Mouse (Mus musculus) limb, embryonic 12.5 days (tissue): ENCODE measurements around the gene Tnfsfm13. TPM values are rescaled to one million over a fixed set of nuclear protein-coding genes. Genes with fewer than 3 reads are reported as not detected.
"Not testable (repeated sequence)": the region's sequence is repeated elsewhere in the genome, so short reads cannot be mapped to it uniquely, and the experiment has no call there.

Experiments
- ATAC-seq: fragments of 200-750 bp; cut with Nextera tagmentation; 2 replicates; pipeline ENCODE4 v1.8.0; 2017; ENCODE audit warnings: low read depth, moderate TSS enrichment; ENCODE audit not compliant: insufficient number of reproducible peaks, insufficient read depth, low FRiP score, low TSS enrichment
- H3K27ac ChIP-seq: fragments of 300-500 bp; sonication (generic); 2 replicates; pipeline ENCODE4 v1.5.1; 2016; ENCODE audit warnings: mild to moderate bottlenecking, moderate library complexity
- H3K27me3 ChIP-seq: fragments of 300-500 bp; sonication (generic); 2 replicates; pipeline ENCODE4 v1.6.1; 2016; ENCODE audit warnings: mild to moderate bottlenecking, moderate library complexity
- H3K36me3 ChIP-seq: fragments of 300-500 bp; sonication (generic); 2 replicates; pipeline ENCODE4 v1.6.1; 2016; ENCODE audit warnings: mild to moderate bottlenecking, moderate library complexity
- H3K4me1 ChIP-seq: fragments of 300-500 bp; sonication (generic); replicated peaks from 2 replicates; pipeline ENCODE4 v1.6.1; 2016
- H3K4me2 ChIP-seq: fragments of 300-500 bp; sonication (generic); 2 replicates; pipeline ENCODE4 v1.6.1; 2016; ENCODE audit warnings: mild to moderate bottlenecking, moderate library complexity
- H3K4me3 ChIP-seq: fragments of 300-500 bp; sonication (generic); replicated peaks from 2 replicates; pipeline ENCODE4 v1.5.1; 2016; ENCODE audit warnings: mild to moderate bottlenecking
- H3K9ac ChIP-seq: fragments of 300-500 bp; sonication (generic); replicated peaks from 2 replicates; pipeline ENCODE4 v1.6.1; 2016; ENCODE audit warnings: mild to moderate bottlenecking, moderate library complexity
- H3K9me3 ChIP-seq: fragments of 300-500 bp; sonication (generic); 2 replicates; pipeline ENCODE4 v1.6.1; 2016; ENCODE audit warnings: mild to moderate bottlenecking, moderate library complexity
- WGBS: fragments of 180-500 bp; shearing (Covaris S2); methylation state at CpG from one replicate; pipeline ENCODE4 v1.1.7; 2016; 5-methylcytosine and 5-hydroxymethylcytosine counted together
- polyA plus RNA-seq: library from polyadenylated mRNA; unstranded; fragments of >200 nt; fragmentation: Nextera tagmentation; extraction: Ambion mirVana; gene quantifications from 2 replicates; pipeline ENCODE4 v1.2.1, GENCODE M21; 2016

The Tnfsfm13 gene
- 1.7 TPM in 2 replicates for polyA plus RNA-seq

DNA sequence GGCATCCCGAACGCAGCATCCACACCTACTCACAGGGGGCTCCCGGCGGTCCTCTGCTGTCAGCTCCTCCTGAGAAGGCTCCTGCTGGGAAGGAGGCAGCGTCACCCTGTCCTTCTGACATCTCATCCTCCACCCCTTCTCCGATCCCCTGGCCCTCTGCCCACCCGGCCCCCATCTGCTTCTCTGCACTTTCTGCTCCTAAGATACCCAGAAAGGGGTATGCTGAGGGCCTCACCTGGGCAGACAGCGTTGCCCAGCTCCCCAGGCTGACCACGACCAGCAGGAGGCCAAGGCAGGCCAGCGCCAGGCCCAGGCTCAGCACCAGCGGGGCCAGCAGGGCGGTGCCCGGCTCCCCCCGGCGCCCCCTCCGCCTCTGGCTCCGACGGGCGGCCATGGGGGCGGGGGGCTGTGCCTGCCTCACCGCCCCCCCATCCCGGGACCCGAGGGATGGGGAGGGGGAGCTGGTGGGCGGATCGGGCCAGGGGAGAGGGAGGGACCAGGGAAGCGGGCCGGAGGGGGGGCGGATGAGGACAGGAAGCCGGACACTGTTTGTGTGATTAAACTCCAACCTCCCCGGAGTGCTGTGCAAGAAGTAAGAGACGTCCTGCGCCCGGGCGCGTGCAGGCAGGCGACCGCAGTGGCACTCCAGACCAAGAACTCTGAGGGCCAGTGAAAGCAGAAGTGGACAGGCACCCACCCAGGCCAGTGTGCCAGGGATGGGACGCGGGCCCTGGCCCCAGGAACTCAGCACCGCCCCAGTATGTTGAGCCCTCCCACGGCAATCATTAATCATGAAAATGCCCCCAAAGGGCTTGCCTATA lies at the start of gene Tnfsfm13, which contains the start of gene Tnfsf12:
Gene Tnfsfm13 (minus strand): TSS at position 738 of the 821 bp plus-strand sequence.
Gene Tnfsf12 (minus strand): TSS at position 489 of the 821 bp plus-strand sequence.
- Histone ChIP-seq H3K9me3 (no peaks in the 10 kb centered on the region), H3K4me3 (peak within 1 kb of the TSS; percentile 59), H3K4me2 (peak within 1 kb of the TSS; percentile 92), H3K9ac (peak within 1 kb of the TSS; percentile 82), H3K27ac (peak within 1 kb of the TSS; percentile 86), H3K36me3 (no peaks in the 10 kb centered on the region), H3K4me1 (peaks cover 12% of the 10 kb centered on the region), H3K27me3 (no peaks in the 10 kb centered on the region)
- WGBS: 2% methylated on average over 37 of the region's 41 CpGs
- 0 out of 2 replicates have a peak, but pooled peaks have one; percentile 61 for ATAC-seq

DNA sequence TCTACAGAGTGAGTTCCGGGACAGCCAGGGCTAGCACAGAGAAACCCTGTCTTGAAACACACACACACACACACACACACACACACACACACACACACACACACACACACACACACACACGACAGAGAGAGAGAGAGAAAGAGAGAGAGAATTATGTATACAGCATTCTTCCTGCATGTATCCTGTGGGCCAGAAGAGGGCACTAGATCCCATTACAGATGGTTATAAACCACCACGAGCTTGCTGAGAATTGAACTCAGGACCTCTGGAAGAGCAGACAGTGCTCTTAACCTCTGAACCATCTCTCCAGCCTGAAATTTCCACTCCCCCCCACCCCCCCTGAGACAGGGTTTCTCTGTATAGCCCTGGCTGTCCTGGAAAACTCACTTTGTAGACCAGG lies 35.5 kb upstream of the Tnfsfm13 start:
- not testable (repeated sequence) for H3K27ac ChIP-seq, H3K9ac ChIP-seq, H3K4me1 ChIP-seq, H3K4me3 ChIP-seq, H3K27me3 ChIP-seq, H3K4me2 ChIP-seq, ATAC-seq, H3K9me3 ChIP-seq
- H3K36me3 ChIP-seq: peaks cover 37% of the 10 kb centered on the region
- WGBS: 89% methylated on average over 2 of the region's 3 CpGs

- Histone ChIP-seq H3K4me3 (no peak overlapping the region), H3K27ac (no peak overlapping the region), H3K36me3 (peaks cover 14% of the 10 kb centered on the region), H3K4me1 (no peaks in the 10 kb centered on the region), H3K4me2 (no peak overlapping the region), H3K9ac (no peak overlapping the region), H3K27me3 (no peaks in the 10 kb centered on the region), H3K9me3 (no peaks in the 10 kb centered on the region)
- no peak for ATAC-seq
- 20% methylated on average over 3 of the region's 3 CpGs for WGBS
Measured at GRCm38 (mm10) chr11:69729063-69729462, 33.2 kb upstream of the Tnfsfm13 start.

GRCm38 (mm10) chr11:69725951-69726350 lies 30.1 kb upstream of the Tnfsfm13 start:
- no peak overlapping the region for H3K4me2 ChIP-seq
- ATAC-seq: no peak
- H3K36me3 ChIP-seq: no peaks in the 10 kb centered on the region
- no peak overlapping the region for H3K9ac ChIP-seq
- H3K27me3 ChIP-seq: no peaks in the 10 kb centered on the region
- H3K4me3 ChIP-seq: no peak overlapping the region
- no peaks in the 10 kb centered on the region for H3K4me1 ChIP-seq
- WGBS: 30% methylated on average over 5 of the region's 5 CpGs
- H3K27ac ChIP-seq: no peak overlapping the region
- H3K9me3 ChIP-seq: no peaks in the 10 kb centered on the region

DNA sequence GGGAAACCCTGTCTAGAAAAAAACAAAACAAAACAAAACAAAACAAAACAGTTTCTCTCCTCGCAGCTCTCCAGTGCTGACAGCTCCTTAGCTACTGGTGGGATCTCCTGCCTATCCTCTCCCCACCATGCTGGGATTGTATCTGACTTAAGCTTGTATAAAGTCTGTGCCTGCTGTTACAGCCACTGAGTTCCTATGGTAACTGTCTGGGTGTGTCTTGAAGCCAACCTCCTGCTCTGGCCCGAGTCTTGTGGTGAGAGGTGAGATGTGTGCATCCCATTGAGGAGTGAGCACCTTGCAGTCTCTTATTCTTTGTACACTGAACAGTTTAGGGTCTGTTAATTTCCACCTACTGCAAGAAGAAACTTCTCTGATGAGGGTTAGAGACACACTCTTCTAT lies 27.2 kb upstream of the Tnfsfm13 start:
- Histone ChIP-seq H3K27ac (no peak overlapping the region), H3K4me2 (no peak overlapping the region), H3K4me1 (0 out of 2 replicates have a peak, but pooled peaks cover 4% of the 10 kb centered on the region), H3K4me3 (no peak overlapping the region), H3K27me3 (no peaks in the 10 kb centered on the region), H3K9ac (no peak overlapping the region), H3K36me3 (no peaks in the 10 kb centered on the region), H3K9me3 (no peaks in the 10 kb centered on the region)
- 45% methylated on average over 2 of the region's 2 CpGs for WGBS
- no peak for ATAC-seq

- 71% methylated on average over 6 of the region's 6 CpGs for WGBS
- Histone ChIP-seq H3K27me3 (no peaks in the 10 kb centered on the region), H3K4me1 (peaks cover 7% of the 10 kb centered on the region), H3K4me2 (no peak overlapping the region), H3K4me3 (no peak overlapping the region), H3K9me3 (no peaks in the 10 kb centered on the region), H3K36me3 (no peaks in the 10 kb centered on the region), H3K9ac (no peak overlapping the region), H3K27ac (no peak overlapping the region)
- ATAC-seq: no peak
Measured at GRCm38 (mm10) chr11:69720852-69721251, 25.0 kb upstream of the Tnfsfm13 start.

DNA sequence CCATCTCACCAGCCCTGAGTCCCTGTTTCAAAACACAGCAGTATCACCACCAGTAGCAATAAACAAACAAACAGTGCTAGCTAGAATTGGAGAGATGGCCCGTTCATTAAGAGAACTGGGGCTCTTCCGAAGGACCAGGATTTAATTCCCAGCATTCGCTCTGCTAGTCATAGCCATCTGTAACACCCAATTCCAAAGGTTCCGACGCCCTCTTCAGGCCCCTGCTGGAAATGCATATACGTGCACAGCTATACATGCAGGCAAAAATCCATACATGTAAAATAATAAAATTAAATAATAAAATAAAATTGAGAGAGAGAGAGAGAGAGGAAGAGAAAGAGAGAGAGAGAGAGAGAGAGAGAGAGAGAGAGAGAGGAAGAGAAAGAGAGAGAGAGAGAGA lies 23.5 kb upstream of the Tnfsfm13 start:
- Histone ChIP-seq H3K4me3 (no peak overlapping the region), H3K4me1 (peaks cover 15% of the 10 kb centered on the region), H3K9me3 (no peaks in the 10 kb centered on the region; the same call in 1 of the 2 replicates), H3K4me2 (no peak overlapping the region), H3K36me3 (no peaks in the 10 kb centered on the region), H3K27ac (no peak overlapping the region), H3K9ac (no peak overlapping the region), H3K27me3 (no peaks in the 10 kb centered on the region)
- WGBS: 68% methylated on average over 6 of the region's 6 CpGs
- no peak for ATAC-seq

DNA sequence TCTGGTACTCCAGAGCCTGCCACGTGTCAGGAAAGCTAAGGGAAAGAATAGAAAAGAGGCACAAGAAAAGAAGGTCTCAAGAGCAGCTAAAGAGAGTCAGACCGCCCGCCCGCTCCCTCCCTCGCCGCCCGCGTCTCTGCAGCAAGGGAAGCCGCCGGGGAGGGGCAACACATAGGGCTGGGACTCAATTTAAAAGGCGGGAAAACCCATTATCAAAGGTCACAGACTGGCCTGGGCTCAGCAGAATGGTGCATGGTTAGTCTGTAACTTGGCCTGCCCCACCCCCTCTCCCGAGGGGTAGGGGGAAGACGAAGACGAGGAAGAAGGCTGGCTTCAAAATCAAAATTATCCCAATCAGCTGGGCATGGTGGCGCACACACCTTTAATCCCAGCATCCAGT lies 22.8 kb upstream of the Tnfsfm13 start:
- Histone ChIP-seq H3K4me2 (no peak overlapping the region), H3K9me3 (no peaks in the 10 kb centered on the region; the same call in 1 of the 2 replicates), H3K27me3 (no peaks in the 10 kb centered on the region), H3K36me3 (no peaks in the 10 kb centered on the region), H3K9ac (no peak overlapping the region), H3K27ac (no peak overlapping the region), H3K4me3 (no peak overlapping the region), H3K4me1 (peaks cover 17% of the 10 kb centered on the region)
- 26% methylated on average over 15 of the region's 15 CpGs for WGBS
- ATAC-seq: no peak

DNA sequence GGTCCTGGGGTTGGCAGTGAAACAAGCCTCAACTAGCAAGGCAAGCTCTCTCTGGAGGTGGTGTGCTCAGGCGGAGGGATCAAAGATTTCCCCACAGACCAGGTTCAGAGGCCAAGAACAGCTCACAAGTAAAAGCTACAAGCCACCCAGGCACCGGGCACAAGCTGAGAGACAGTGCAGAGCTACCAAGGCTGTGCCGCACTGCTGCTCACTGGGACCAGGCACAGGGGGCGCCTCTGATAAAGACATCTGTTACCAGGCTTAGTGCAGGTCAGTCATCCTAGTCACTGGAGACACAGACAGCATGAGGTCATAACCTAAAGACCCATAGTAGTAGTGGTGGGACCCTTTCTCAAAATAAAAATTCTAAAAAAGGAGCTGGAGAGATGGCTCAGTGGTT lies 21.1 kb upstream of the Tnfsfm13 start:
- Histone ChIP-seq H3K4me1 (peaks cover 17% of the 10 kb centered on the region), H3K27me3 (no peaks in the 10 kb centered on the region), H3K27ac (0 out of 2 replicates have a peak overlapping the region, but pooled peaks have one; percentile 17), H3K36me3 (no peaks in the 10 kb centered on the region), H3K4me3 (no peak overlapping the region), H3K4me2 (no peak overlapping the region), H3K9me3 (no peaks in the 10 kb centered on the region; the same call in 1 of the 2 replicates), H3K9ac (no peak overlapping the region)
- WGBS: 64% methylated on average over 4 of the region's 4 CpGs
- no peak for ATAC-seq

GRCm38 (mm10) chr11:69715929-69716328 lies 20.0 kb upstream of the Tnfsfm13 start:
- Histone ChIP-seq H3K9ac (0 out of 2 replicates have a peak overlapping the region, but pooled peaks have one; percentile 1), H3K9me3 (no peaks in the 10 kb centered on the region; the same call in 1 of the 2 replicates), H3K4me1 (peaks cover 17% of the 10 kb centered on the region), H3K36me3 (no peaks in the 10 kb centered on the region), H3K27ac (peak overlapping the region; percentile 68; the same call in 1 of the 2 replicates), H3K4me2 (no peak overlapping the region), H3K4me3 (no peak overlapping the region), H3K27me3 (no peaks in the 10 kb centered on the region)
- no peak for ATAC-seq
- 12% methylated on average over 5 of the region's 5 CpGs for WGBS

GRCm38 (mm10) chr11:69715482-69715881 lies 19.6 kb upstream of the Tnfsfm13 start:
- H3K9ac ChIP-seq: no peak overlapping the region
- peaks cover 17% of the 10 kb centered on the region for H3K4me1 ChIP-seq
- no peaks in the 10 kb centered on the region for H3K27me3 ChIP-seq
- no peak for ATAC-seq
- no peak overlapping the region for H3K4me3 ChIP-seq
- H3K4me2 ChIP-seq: no peak overlapping the region
- 57% methylated on average over 9 of the region's 9 CpGs for WGBS
- no peaks in the 10 kb centered on the region; the same call in 1 of the 2 replicates for H3K9me3 ChIP-seq
- peak overlapping the region; percentile 68; the same call in 1 of the 2 replicates for H3K27ac ChIP-seq
- H3K36me3 ChIP-seq: no peaks in the 10 kb centered on the region
